ENCODE assay signal across 9 mouse cellular contexts in the genomic region with DNA sequence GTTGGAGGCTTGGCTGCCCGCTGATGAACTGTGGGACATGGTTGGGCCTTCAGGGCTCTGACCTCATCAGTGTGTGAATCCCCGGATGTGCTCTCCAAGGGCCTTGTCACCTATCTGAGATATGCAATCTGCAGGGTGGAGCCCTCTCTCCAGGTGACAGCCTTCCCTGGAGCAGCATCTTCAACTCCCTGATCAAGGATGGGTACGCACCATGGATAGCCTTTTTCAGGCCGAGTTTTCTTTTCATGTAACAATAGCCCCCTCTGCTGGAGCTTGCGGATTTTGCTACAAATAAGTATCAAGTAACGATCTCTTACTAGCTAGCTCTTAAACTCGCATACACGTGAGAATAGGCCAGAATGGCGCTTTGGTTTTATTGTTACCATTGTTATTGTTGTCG. TPM values are rescaled to one million over a fixed set of nuclear protein-coding genes. Genes with fewer than 3 reads are reported as not detected.
DNase-seq lines count a peak whose midpoint lies in the region; ATAC-seq and TF ChIP-seq lines count a peak whose summit lies in the region.
"Had no signal": no experiment of that assay in that cellular context is flagged by ENCODE, and none has a peak within 500 bp of the region (broad histone marks: within the 10 kb centered on the region; RNA-seq: fewer than 3 reads in every experiment).

No protein-coding gene starts in this region.

- 19% methylated on average over 10 of the region's 10 CpGs for WGBS in kidney, embryonic 15.5 days
- 15% methylated on average over 10 of the region's 10 CpGs for WGBS in heart, postnatal 0 days

- peak; percentile 37 for DNase-seq in kidney, adult 11 months
- peak; percentile 58 for DNase-seq in T-cell, adult 2 months (ENCODE audit: low spot score)
- DNase-seq in heart, postnatal 0 days (ENCODE audit: low spot score): peak; percentile 54
- peak; percentile 74 for DNase-seq in layer of hippocampus, adult 9-10 months (ENCODE audit: low spot score)
- DNase-seq in lung, postnatal 36 days: peak; percentile 89
- peak; percentile 24 to 69 for DNase-seq in spleen, postnatal 10 days (ENCODE audit: low spot score in 2 of 2)

- H3K36me3 ChIP-seq in kidney, embryonic 15.5 days: no peaks in the 10 kb centered on the region
- no peaks in the 10 kb centered on the region for H3K36me3 ChIP-seq in heart, postnatal 0 days (replicated peaks; ENCODE audit: control insufficient read depth, insufficient read depth, low read length)
- H3K36me3 ChIP-seq: embryonic facial prominence, embryonic 13.5 days had no signal

- peak; percentile 60 for TF ChIP-seq CTCF in heart, postnatal 0 days (IDR thresholded peaks at IDR 0.05; ENCODE audit: low read depth)

- TF ChIP-seq EP300 in heart, postnatal 0 days (IDR thresholded peaks at IDR 0.05; ENCODE audit: low read depth): no peak

- H3K9me3 ChIP-seq in kidney, embryonic 15.5 days (replicated peaks): no peaks in the 10 kb centered on the region
- no peaks in the 10 kb centered on the region for H3K9me3 ChIP-seq in heart, postnatal 0 days (replicated peaks; ENCODE audit: control insufficient read depth, low read length)
- H3K9me3 ChIP-seq: embryonic facial prominence, embryonic 13.5 days had no signal

- ATAC-seq in kidney, embryonic 15.5 days (replicated peaks; ENCODE audit: low FRiP score): no peak
- ATAC-seq in common myeloid progenitor, adult 5-6 weeks (replicated peaks; ENCODE audit: low read depth, poor library complexity, severe bottlenecking): peak; percentile 74
- peak; percentile 11; the same call in 1 of the 2 replicates for ATAC-seq in heart, postnatal 0 days (ENCODE audit: insufficient read depth, low read depth)

- H3K27me3 ChIP-seq in kidney, embryonic 15.5 days: no peaks in the 10 kb centered on the region
- H3K27me3 ChIP-seq in heart, postnatal 0 days (ENCODE audit: control insufficient read depth, insufficient read depth, low read length): no peaks in the 10 kb centered on the region
- H3K27me3 ChIP-seq: embryonic facial prominence, embryonic 13.5 days had no signal

- H3K4me1 ChIP-seq in kidney, embryonic 15.5 days: no peaks in the 10 kb centered on the region
- no peaks in the 10 kb centered on the region for H3K4me1 ChIP-seq in heart, postnatal 0 days (ENCODE audit: control insufficient read depth, insufficient read depth)
- H3K4me1 ChIP-seq: embryonic facial prominence, embryonic 13.5 days had no signal

- no peak overlapping the region for H3K4me3 ChIP-seq in kidney, embryonic 15.5 days (replicated peaks)
- no peak overlapping the region for H3K4me3 ChIP-seq in heart, postnatal 0 days (ENCODE audit: low read depth, low read length)
- H3K4me3 ChIP-seq: embryonic facial prominence, embryonic 13.5 days had no signal

- no peak overlapping the region for H3K9ac ChIP-seq in kidney, embryonic 15.5 days
- H3K9ac ChIP-seq in heart, postnatal 0 days (replicated peaks; ENCODE audit: low read depth, low read length): no peak overlapping the region
- H3K9ac ChIP-seq: embryonic facial prominence, embryonic 13.5 days had no signal

- no peak overlapping the region for H3K27ac ChIP-seq in kidney, embryonic 15.5 days
- H3K27ac ChIP-seq in heart, postnatal 0 days (ENCODE audit: low read depth): no peak overlapping the region
- H3K27ac ChIP-seq: embryonic facial prominence, embryonic 13.5 days had no signal

- no peak overlapping the region for H3K4me2 ChIP-seq in kidney, embryonic 15.5 days
- H3K4me2 ChIP-seq in heart, postnatal 0 days (ENCODE audit: low read depth, low read length): no peak overlapping the region
- H3K4me2 ChIP-seq: embryonic facial prominence, embryonic 13.5 days had no signal

RNA-seq across cellular contexts. Expression of gene Mlycd, which starts 10.2 kb away (rescaled TPM):
- polyA plus RNA-seq in kidney, embryonic 15.5 days (2015; fragmentation: Nextera tagmentation; extraction: Ambion mirVana): 11.7 and 12.8 TPM in 2 replicates
- total RNA-seq in common myeloid progenitor, adult 5-6 weeks (2017): 8.1 and 12.0 TPM in 2 replicates
- total RNA-seq in heart, postnatal 0 days (2014; rRNA removed; ENCODE audit: low replicate concordance): 72.2 and 109 TPM in 2 replicates
- 75.1 and 77.5 TPM in 2 replicates for polyA plus RNA-seq in heart, postnatal 0 days (2015; fragmentation: Nextera tagmentation; extraction: Ambion mirVana)

RNA-seq across cellular contexts. Expression of gene Hsbp1, which starts 40.2 kb away (rescaled TPM):
- polyA plus RNA-seq in kidney, embryonic 15.5 days (2015; fragmentation: Nextera tagmentation; extraction: Ambion mirVana): 322 TPM in 2 replicates
- total RNA-seq in common myeloid progenitor, adult 5-6 weeks (2017): 80.3 and 97.3 TPM in 2 replicates
- total RNA-seq in heart, postnatal 0 days (2014; rRNA removed; ENCODE audit: low replicate concordance): 131 and 134 TPM in 2 replicates
- 328 and 340 TPM in 2 replicates for polyA plus RNA-seq in heart, postnatal 0 days (2015; fragmentation: Nextera tagmentation; extraction: Ambion mirVana)

RNA-seq across cellular contexts. Expression of gene Osgin1, which starts 49.4 kb away (rescaled TPM):
- 2.0 and 3.5 TPM in 2 replicates for polyA plus RNA-seq in kidney, embryonic 15.5 days (2015; fragmentation: Nextera tagmentation; extraction: Ambion mirVana)
- total RNA-seq in common myeloid progenitor, adult 5-6 weeks (2017): not detected in 2 replicates
- total RNA-seq in heart, postnatal 0 days (2014; rRNA removed; ENCODE audit: low replicate concordance): not detected in 2 replicates
- 0.38 and 1.0 TPM in 2 replicates for polyA plus RNA-seq in heart, postnatal 0 days (2015; fragmentation: Nextera tagmentation; extraction: Ambion mirVana)

Comparison
In these comparisons a context has a peak if more than half of its experiments do, and no peak if none do; other contexts are left out.
1. DNase-seq: peak in every context shown above with its lines; median percentile 89 in lung, postnatal 36 days; 74 in layer of hippocampus, adult 9-10 months; 58 in T-cell, adult 2 months; 54 in heart, postnatal 0 days; 46 in spleen, postnatal 10 days; 37 in kidney, adult 11 months.